In genomic region chr2:32306176-32306575, GRCm38 (mm10) we compare ENCODE assay signal across 25 mouse cellular contexts. TPM values are rescaled to one million over a fixed set of nuclear protein-coding genes. Genes with fewer than 3 reads are reported as not detected.
DNase-seq lines count a peak whose midpoint lies in the region; ATAC-seq lines count a peak whose summit lies in the region.
"Had no signal": no experiment of that assay in that cellular context is flagged by ENCODE, and none has a peak within 500 bp of the region (broad histone marks: within the 10 kb centered on the region; RNA-seq: fewer than 3 reads in every experiment).

No protein-coding gene starts in this region.

- H3K9ac ChIP-seq in midbrain, embryonic 14.5 days (replicated peaks; ENCODE audit: low read length) = 0 out of 2 replicates have a peak overlapping the region, but pooled peaks have one; percentile 6
- H3K9ac ChIP-seq in midbrain, embryonic 15.5 days = no peak overlapping the region
- H3K9ac ChIP-seq: embryonic facial prominence, embryonic 13.5 days; forebrain, embryonic 13.5 days; hindbrain, embryonic 13.5 days had no signal

- H3K36me3 ChIP-seq in heart, embryonic 10.5 days = peaks cover 88% of the 10 kb centered on the region
- H3K36me3 ChIP-seq in midbrain, embryonic 14.5 days (ENCODE audit: control insufficient read depth, insufficient read depth, low read length) = peaks cover 98% of the 10 kb centered on the region
- peaks cover 55% of the 10 kb centered on the region for H3K36me3 ChIP-seq in midbrain, embryonic 15.5 days (replicated peaks)
- peaks cover 100% of the 10 kb centered on the region for H3K36me3 ChIP-seq in limb, embryonic 10.5 days

- peaks cover 17% of the 10 kb centered on the region for H3K4me1 ChIP-seq in heart, embryonic 10.5 days
- H3K4me1 ChIP-seq in midbrain, embryonic 14.5 days (ENCODE audit: control insufficient read depth, insufficient read depth, low read length) = no peaks in the 10 kb centered on the region
- no peaks in the 10 kb centered on the region for H3K4me1 ChIP-seq in midbrain, embryonic 15.5 days
- peaks cover 48% of the 10 kb centered on the region for H3K4me1 ChIP-seq in limb, embryonic 10.5 days

- H3K9me3 ChIP-seq in heart, embryonic 10.5 days = no peaks in the 10 kb centered on the region
- H3K9me3 ChIP-seq in midbrain, embryonic 14.5 days (ENCODE audit: control insufficient read depth, low read length) = no peaks in the 10 kb centered on the region
- H3K9me3 ChIP-seq in midbrain, embryonic 15.5 days = no peaks in the 10 kb centered on the region
- no peaks in the 10 kb centered on the region for H3K9me3 ChIP-seq in limb, embryonic 10.5 days (replicated peaks)
- H3K9me3 ChIP-seq: embryonic facial prominence, embryonic 13.5 days; forebrain, embryonic 13.5 days; hindbrain, embryonic 13.5 days had no signal

- peaks cover 24% of the 10 kb centered on the region; the same call in 1 of the 2 replicates for H3K27me3 ChIP-seq in heart, embryonic 10.5 days (ENCODE audit: insufficient read depth, poor library complexity, severe bottlenecking)
- H3K27me3 ChIP-seq in midbrain, embryonic 14.5 days (ENCODE audit: control insufficient read depth, insufficient read depth, low read length) = no peaks in the 10 kb centered on the region
- no peaks in the 10 kb centered on the region for H3K27me3 ChIP-seq in midbrain, embryonic 15.5 days (replicated peaks)
- no peaks in the 10 kb centered on the region for H3K27me3 ChIP-seq in limb, embryonic 10.5 days (ENCODE audit: low read depth, poor library complexity, severe bottlenecking)
- H3K27me3 ChIP-seq: CH12.LX; embryonic facial prominence, embryonic 13.5 days; Patski had no signal

- H3K4me2 ChIP-seq in midbrain, embryonic 14.5 days (ENCODE audit: low read length) = no peak overlapping the region
- H3K4me2 ChIP-seq in midbrain, embryonic 15.5 days = no peak overlapping the region
- H3K4me2 ChIP-seq: embryonic facial prominence, embryonic 13.5 days; forebrain, embryonic 13.5 days; hindbrain, embryonic 13.5 days had no signal

- intact Hi-C loops in heart, postnatal 14 days (cut with DNase I) = loop anchor here (5.0 to 10.0 kb wide), 2 partner anchors 49 to 86 kb away; partner anchors contain the start of genes Ciz1 and Dnm1

- no peak for ATAC-seq in cerebellum, adult (ENCODE audit: insufficient number of reproducible peaks, low FRiP score, low TSS enrichment)
- no peak for ATAC-seq in midbrain, embryonic 14.5 days (ENCODE audit: low FRiP score, low TSS enrichment)
- no peak for ATAC-seq in midbrain, embryonic 15.5 days (replicated peaks)
- ATAC-seq: activated CD4-positive, CD25-positive, alpha-beta regulatory T cell, adult 4 months; forebrain, embryonic 13.5 days; hindbrain, postnatal 0 days; Patski had no signal

- WGBS in heart, embryonic 10.5 days = 81% methylated on average over 9 of the region's 9 CpGs
- 91% methylated on average over 9 of the region's 9 CpGs for WGBS in midbrain, embryonic 14.5 days
- WGBS in midbrain, embryonic 15.5 days = 85% methylated on average over 9 of the region's 9 CpGs
- WGBS in limb, embryonic 10.5 days = 86% methylated on average over 9 of the region's 9 CpGs

- DNase-seq in cerebellum, adult 8-10 months = peak; percentile 34
- DNase-seq in heart, adult 11 months = peak; percentile 87
- no peak for DNase-seq in heart, embryonic 10.5 days (ENCODE audit: low spot score)
- no peak for DNase-seq in midbrain, embryonic 14.5 days
- DNase-seq in limb, embryonic 10.5 days (ENCODE audit: low spot score) = no peak
- DNase-seq in heart, postnatal 14 days = no peak
- DNase-seq: adrenal gland, adult 2 months; adrenal gland, postnatal 25 days; embryo, embryonic 11 days; gastrocnemius, adult 2 months; gastrocnemius, postnatal 25 days; heart, postnatal 10 days; kidney, adult 2 months had no signal

- no peak overlapping the region for H3K4me3 ChIP-seq in heart, embryonic 10.5 days
- H3K4me3 ChIP-seq in midbrain, embryonic 14.5 days (replicated peaks; ENCODE audit: low read depth, low read length) = no peak overlapping the region
- no peak overlapping the region for H3K4me3 ChIP-seq in midbrain, embryonic 15.5 days
- no peak overlapping the region for H3K4me3 ChIP-seq in limb, embryonic 10.5 days
- H3K4me3 ChIP-seq: embryonic facial prominence, embryonic 13.5 days; forebrain, embryonic 13.5 days; gastrocnemius, adult 2 months; hindbrain, embryonic 13.5 days had no signal

- no peak overlapping the region for H3K27ac ChIP-seq in heart, embryonic 10.5 days
- no peak overlapping the region for H3K27ac ChIP-seq in midbrain, embryonic 14.5 days (replicated peaks; ENCODE audit: low read depth, low read length)
- no peak overlapping the region for H3K27ac ChIP-seq in midbrain, embryonic 15.5 days
- peak overlapping the region; percentile 73; the same call in 1 of the 2 replicates for H3K27ac ChIP-seq in limb, embryonic 10.5 days
- H3K27ac ChIP-seq: forebrain, embryonic 13.5 days; gastrocnemius, adult 2 months; hindbrain, embryonic 13.5 days; hindbrain, postnatal 0 days had no signal

RNA-seq across cellular contexts. Expression of gene Swi5, which starts 18.3 kb away (rescaled TPM):
- 318 and 348 TPM in 2 replicates for polyA plus RNA-seq in heart, embryonic 10.5 days (2016; fragmentation: Nextera tagmentation; extraction: Ambion mirVana)
- 169 and 339 TPM in 2 replicates for polyA plus RNA-seq in midbrain, embryonic 14.5 days (2014; fragmentation: Nextera tagmentation; extraction: Ambion mirVana)
- polyA plus RNA-seq in midbrain, embryonic 15.5 days (2015; fragmentation: Nextera tagmentation; extraction: Ambion mirVana) = 404 TPM in 2 replicates
- 440 and 446 TPM in 2 replicates for polyA plus RNA-seq in limb, embryonic 10.5 days (2016; fragmentation: Nextera tagmentation; extraction: Ambion mirVana)
- 100 to 1,000 TPM; 153 to 156 TPM for total RNA-seq in heart, postnatal 14 days (2021)

RNA-seq across cellular contexts. Expression of gene Golga2, which starts 19.0 kb away (rescaled TPM):
- 22.0 and 27.2 TPM in 2 replicates for polyA plus RNA-seq in heart, embryonic 10.5 days (2016; fragmentation: Nextera tagmentation; extraction: Ambion mirVana)
- polyA plus RNA-seq in midbrain, embryonic 14.5 days (2014; fragmentation: Nextera tagmentation; extraction: Ambion mirVana) = 22.5 and 26.1 TPM in 2 replicates
- polyA plus RNA-seq in midbrain, embryonic 15.5 days (2015; fragmentation: Nextera tagmentation; extraction: Ambion mirVana) = 34.1 and 35.6 TPM in 2 replicates
- 20.4 and 25.0 TPM in 2 replicates for polyA plus RNA-seq in limb, embryonic 10.5 days (2016; fragmentation: Nextera tagmentation; extraction: Ambion mirVana)
- total RNA-seq in heart, postnatal 14 days (2021) = 10 to 100 TPM; 67.9 to 70.5 TPM

RNA-seq across cellular contexts. Expression of gene Ciz1, which starts 46.0 kb away (rescaled TPM):
- 41.0 and 48.0 TPM in 2 replicates for polyA plus RNA-seq in heart, embryonic 10.5 days (2016; fragmentation: Nextera tagmentation; extraction: Ambion mirVana)
- polyA plus RNA-seq in midbrain, embryonic 14.5 days (2014; fragmentation: Nextera tagmentation; extraction: Ambion mirVana) = 46.4 and 54.1 TPM in 2 replicates
- 62.5 and 64.4 TPM in 2 replicates for polyA plus RNA-seq in midbrain, embryonic 15.5 days (2015; fragmentation: Nextera tagmentation; extraction: Ambion mirVana)
- 61.3 and 74.8 TPM in 2 replicates for polyA plus RNA-seq in limb, embryonic 10.5 days (2016; fragmentation: Nextera tagmentation; extraction: Ambion mirVana)
- 10 to 100 TPM; 32.2 to 36.5 TPM for total RNA-seq in heart, postnatal 14 days (2021)

RNA-seq across cellular contexts. Expression of gene Uck1, which starts 46.2 kb away (rescaled TPM):
- 63.1 and 65.8 TPM in 2 replicates for polyA plus RNA-seq in heart, embryonic 10.5 days (2016; fragmentation: Nextera tagmentation; extraction: Ambion mirVana)
- polyA plus RNA-seq in midbrain, embryonic 14.5 days (2014; fragmentation: Nextera tagmentation; extraction: Ambion mirVana) = 89.6 and 96.1 TPM in 2 replicates
- 112 and 117 TPM in 2 replicates for polyA plus RNA-seq in midbrain, embryonic 15.5 days (2015; fragmentation: Nextera tagmentation; extraction: Ambion mirVana)
- polyA plus RNA-seq in limb, embryonic 10.5 days (2016; fragmentation: Nextera tagmentation; extraction: Ambion mirVana) = 69.6 and 74.0 TPM in 2 replicates
- 10 to 100 TPM; 26.1 to 26.7 TPM for total RNA-seq in heart, postnatal 14 days (2021)

RNA-seq across cellular contexts. Expression of gene Dnm1, which starts 47.0 kb away (rescaled TPM):
- polyA plus RNA-seq in heart, embryonic 10.5 days (2016; fragmentation: Nextera tagmentation; extraction: Ambion mirVana) = 4.3 and 9.4 TPM in 2 replicates
- 90.6 and 103 TPM in 2 replicates for polyA plus RNA-seq in midbrain, embryonic 14.5 days (2014; fragmentation: Nextera tagmentation; extraction: Ambion mirVana)
- polyA plus RNA-seq in midbrain, embryonic 15.5 days (2015; fragmentation: Nextera tagmentation; extraction: Ambion mirVana) = 78.4 and 79.0 TPM in 2 replicates
- 27.1 and 33.6 TPM in 2 replicates for polyA plus RNA-seq in limb, embryonic 10.5 days (2016; fragmentation: Nextera tagmentation; extraction: Ambion mirVana)
- total RNA-seq in heart, postnatal 14 days (2021) = 1 to 10 TPM; 9.1 TPM
- total RNA-seq: common myeloid progenitor, adult 5-6 weeks; granulocyte monocyte progenitor cell, adult 5-6 weeks; hematopoietic stem cell, adult 5-6 weeks had no signal
- polyA plus RNA-seq: activated CD4-positive, CD25-positive, alpha-beta regulatory T cell, adult 4 months had no signal

Comparison
In these comparisons a context has a peak if more than half of its experiments do, and no peak if none do; other contexts are left out.
1. DNase-seq: peak in cerebellum, adult 8-10 months (single experiment) and heart, adult 11 months (single experiment); none in heart, embryonic 10.5 days (single experiment), midbrain, embryonic 14.5 days (single experiment), limb, embryonic 10.5 days (single experiment) and heart, postnatal 14 days (0 of 2).